Mouse (Mus musculus): ENCODE results near the gene 2210418O10Rik. TPM values are rescaled to one million over a fixed set of nuclear protein-coding genes. Genes with fewer than 3 reads are reported as not detected.

The 2210418O10Rik gene
- 8.2 TPM for polyA plus RNA-seq (2017; shearing (Covaris generic))

DNA sequence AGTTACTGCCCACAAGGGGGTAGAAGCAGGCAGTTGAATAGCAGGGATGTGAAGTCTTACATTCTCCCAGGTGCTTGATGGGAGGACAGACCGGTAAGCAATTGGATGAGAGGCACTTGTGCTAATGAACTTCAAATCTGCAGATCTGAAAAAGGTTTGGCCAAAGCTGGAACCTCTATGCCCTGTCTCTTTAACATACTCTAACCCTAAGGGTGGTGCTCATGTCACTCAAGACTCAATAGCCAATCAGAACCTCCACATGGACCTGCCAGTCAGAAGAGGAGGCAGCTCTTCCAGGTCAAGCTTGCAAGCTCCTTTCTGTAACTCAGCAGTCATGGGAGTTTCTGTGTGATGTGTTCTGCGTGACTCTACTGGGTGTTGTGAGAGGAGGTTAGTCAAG is at the start of gene 2210418O10Rik:
2210418O10Rik (plus strand) TSS at position 301 of the 400 bp plus-strand sequence.

Other genes starting within 250 kb of the 2210418O10Rik start
- gene Gm2004, start 76.7 kb upstream of the 2210418O10Rik start, polyA plus RNA-seq (2017; shearing (Covaris generic)): 3.5 TPM
- not detected for gene Gm11009, start 92.9 kb downstream of the 2210418O10Rik start, polyA plus RNA-seq (2017; shearing (Covaris generic))
- 7.6 TPM for gene Gm14435, start 197.0 kb downstream of the 2210418O10Rik start, polyA plus RNA-seq (2017; shearing (Covaris generic))

Measured in effector memory CD4-positive, alpha-beta T cell, adult 7 months (primary cell).